Mouse (Mus musculus) lung, postnatal 0 days (tissue): ENCODE results near the gene Nod1. TPM values are rescaled to one million over a fixed set of nuclear protein-coding genes. Genes with fewer than 3 reads are reported as not detected.
A peak's percentile ranks its signal among the peaks of the same experiment; 100 is the strongest.

Experiments
- ATAC-seq: fragments of 200-750 bp; cut with Nextera tagmentation; 2 replicates; pipeline ENCODE4 v1.8.0; 2017; ENCODE audit warnings: moderate library complexity
- DNase-seq: peaks from one replicate; pipeline ENCODE4 v3.0.0-alpha.2; 2016; ENCODE audit warnings: low spot score
- H3K27ac ChIP-seq: fragments of 300-500 bp; sonication (generic); 2 replicates; pipeline ENCODE4 v1.5.1; 2014; ENCODE audit warnings: antibody characterized with exemption, mild to moderate bottlenecking, low read length, mixed read lengths
- H3K27me3 ChIP-seq: fragments of 300-500 bp; sonication (generic); replicated peaks from 2 replicates; pipeline ENCODE4 v1.6.1; 2014; ENCODE audit warnings: low read length, mixed read lengths; ENCODE audit not compliant: insufficient read depth
- H3K36me3 ChIP-seq: fragments of 300-500 bp; sonication (generic); 2 replicates; pipeline ENCODE4 v1.6.1; 2014; ENCODE audit warnings: low read length, mixed read lengths; ENCODE audit not compliant: insufficient read depth
- H3K4me1 ChIP-seq: fragments of 300-500 bp; sonication (generic); 2 replicates; pipeline ENCODE4 v1.6.1; 2014; ENCODE audit warnings: antibody characterized with exemption, low read depth, low read length, mixed read lengths; ENCODE audit not compliant: insufficient read depth
- H3K4me2 ChIP-seq: fragments of 300-500 bp; sonication (generic); replicated peaks from 2 replicates; pipeline ENCODE4 v1.6.1; 2014; ENCODE audit warnings: low read depth, mild to moderate bottlenecking, low read length, moderate library complexity, mixed read lengths
- H3K4me3 ChIP-seq: fragments of 300-500 bp; sonication (generic); 2 replicates; pipeline ENCODE4 v1.5.1; 2014; ENCODE audit warnings: low read depth, low read length
- H3K9ac ChIP-seq: fragments of 300-500 bp; sonication (generic); replicated peaks from 2 replicates; pipeline ENCODE4 v1.6.1; 2014; ENCODE audit warnings: low read depth, mild to moderate bottlenecking
- H3K9me3 ChIP-seq: fragments of 300-500 bp; sonication (generic); 2 replicates; pipeline ENCODE4 v1.6.1; 2016; ENCODE audit warnings: low read length, mixed read lengths
- CTCF ChIP-seq: IDR thresholded peaks from 2 replicates; pipeline ENCODE4 v1.5.1; 2016; ENCODE audit warnings: antibody characterized with exemption, mild to moderate bottlenecking
- EP300 ChIP-seq: IDR thresholded peaks from 2 replicates; pipeline ENCODE4 v1.6.1; 2016; ENCODE audit warnings: antibody characterized with exemption, mild to moderate bottlenecking, control low read depth
- WGBS: fragments of 180-500 bp; shearing (Covaris S2); extraction: QIAGEN DNeasy Blood & Tissue Kit; methylation state at CpG from one replicate; pipeline ENCODE4 v1.1.7; 2014; 5-methylcytosine and 5-hydroxymethylcytosine counted together
- polyA plus RNA-seq: library from polyadenylated mRNA; unstranded; fragments of >200 nt; fragmentation: Nextera tagmentation; extraction: Ambion mirVana; gene quantifications from 2 replicates; pipeline ENCODE4 v1.2.1, GENCODE M21; 2015

Nod1 gene
- polyA plus RNA-seq, 1 experiment from 2014 or later: 12.7 TPM

DNA sequence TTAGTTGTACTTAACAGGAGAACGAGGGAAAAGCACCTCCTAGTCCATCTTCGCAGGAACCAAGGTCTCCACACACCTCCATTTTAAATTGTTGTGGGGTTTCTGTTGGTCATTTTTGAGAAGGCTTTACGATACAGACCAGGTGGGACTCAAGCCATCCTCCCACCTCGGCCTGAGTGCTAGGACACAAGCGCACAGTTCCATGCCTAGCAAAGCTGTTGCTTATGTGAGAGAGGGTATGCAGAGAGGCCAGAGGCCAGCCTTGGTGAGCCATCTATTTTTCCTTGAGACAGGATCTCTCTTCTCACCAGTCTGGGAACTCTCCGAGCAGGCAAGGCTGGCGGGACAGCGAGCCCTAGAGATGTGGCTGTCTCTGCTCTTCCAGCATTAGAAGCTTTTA is 11.7 kb upstream of the Nod1 start:
- Histone ChIP-seq H3K36me3 (no peaks in the 10 kb centered on the region), H3K4me2 (no peak overlapping the region), H3K4me1 (no peaks in the 10 kb centered on the region), H3K9me3 (no peaks in the 10 kb centered on the region), H3K4me3 (no peak overlapping the region), H3K9ac (no peak overlapping the region), H3K27me3 (no peaks in the 10 kb centered on the region), H3K27ac (no peak overlapping the region)
- ATAC-seq: no peak
- TF ChIP-seq EP300 (no peak), CTCF (no peak)
- no peak for DNase-seq
- WGBS: 92% methylated on average over 8 of the region's 8 CpGs

DNA sequence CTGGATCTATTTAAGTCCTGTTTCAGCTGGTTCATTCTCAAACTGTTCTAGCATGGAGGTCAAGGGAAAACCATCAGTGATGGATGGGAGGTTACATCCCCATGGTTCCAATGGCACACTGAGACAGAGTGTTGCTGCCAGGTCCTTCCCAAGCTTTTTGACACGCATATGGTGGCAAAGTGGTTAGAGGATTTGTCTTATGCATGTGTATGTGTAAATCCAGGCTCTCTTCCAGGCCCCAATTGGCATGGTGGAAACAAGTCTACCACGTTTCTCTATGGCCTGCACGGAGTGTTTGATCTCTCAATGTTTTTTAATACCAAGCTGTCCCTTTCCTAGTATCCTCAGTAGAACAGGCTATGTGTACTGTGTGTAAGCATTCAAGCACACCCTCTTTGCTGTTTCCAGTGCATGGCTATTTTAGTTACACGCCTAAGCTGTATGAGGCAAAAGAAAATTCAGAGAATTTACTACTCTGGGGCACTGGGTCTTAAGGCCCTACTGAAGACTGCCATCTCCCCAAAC is 11.2 kb upstream of the Nod1 start:
- Histone ChIP-seq H3K4me1 (no peaks in the 10 kb centered on the region), H3K9me3 (no peaks in the 10 kb centered on the region), H3K9ac (no peak overlapping the region), H3K27ac (no peak overlapping the region), H3K27me3 (no peaks in the 10 kb centered on the region), H3K36me3 (no peaks in the 10 kb centered on the region), H3K4me2 (no peak overlapping the region), H3K4me3 (no peak overlapping the region)
- TF ChIP-seq CTCF: no peak
- TF ChIP-seq EP300: no peak
- DNase-seq (no peak), ATAC-seq (no peak)
- 89% methylated on average over 4 of the region's 4 CpGs for WGBS

DNA sequence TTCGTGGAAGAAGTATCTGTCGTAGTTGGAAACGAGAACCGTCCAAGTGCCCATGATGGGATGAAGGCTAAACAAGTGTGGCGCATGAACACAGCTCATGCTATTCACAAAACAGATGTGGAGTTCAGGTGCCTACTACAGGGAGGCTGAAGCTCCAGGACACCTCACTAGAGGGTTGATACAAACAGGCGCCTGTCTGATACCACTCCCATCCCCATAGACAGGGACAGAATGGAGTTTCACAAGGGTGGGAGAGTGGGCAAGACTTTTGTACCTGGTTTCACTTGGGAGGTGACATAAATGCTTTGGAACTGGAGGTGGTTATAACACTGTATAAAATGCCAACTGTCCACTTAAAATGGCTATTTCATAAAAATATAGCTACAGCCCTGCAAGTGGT is 7.0 kb upstream of the Nod1 start:
- no peak overlapping the region for H3K4me2 ChIP-seq
- ATAC-seq (no peak), DNase-seq (no peak)
- 97% methylated on average over 6 of the region's 6 CpGs for WGBS
- H3K27ac ChIP-seq: no peak overlapping the region
- H3K9ac ChIP-seq: no peak overlapping the region
- H3K27me3 ChIP-seq: no peaks in the 10 kb centered on the region
- no peak overlapping the region for H3K4me3 ChIP-seq
- H3K36me3 ChIP-seq: no peaks in the 10 kb centered on the region
- TF ChIP-seq CTCF (no peak), EP300 (no peak)
- H3K4me1 ChIP-seq: no peaks in the 10 kb centered on the region
- H3K9me3 ChIP-seq: no peaks in the 10 kb centered on the region

DNA sequence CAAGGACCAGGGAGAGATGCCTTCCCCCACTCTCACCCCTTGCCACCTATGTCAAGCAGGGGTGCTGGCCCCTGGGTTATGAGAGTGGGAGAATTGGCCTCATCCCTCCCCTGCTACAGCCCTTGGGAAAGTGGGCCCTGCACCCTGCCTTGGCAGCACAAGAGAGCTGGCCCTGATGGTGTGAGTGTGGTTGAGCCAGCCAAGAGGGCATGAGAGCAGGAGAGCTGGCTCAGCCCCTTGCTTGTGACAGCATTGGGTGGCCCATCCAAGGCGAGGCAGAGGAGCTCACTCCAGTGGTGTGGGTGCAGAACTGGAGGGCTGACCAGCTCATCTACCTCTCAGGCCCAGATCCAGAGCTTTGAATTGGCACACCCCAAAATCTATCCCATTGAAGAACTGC is 3.2 kb upstream of the Nod1 start:
- no peaks in the 10 kb centered on the region for H3K9me3 ChIP-seq
- DNase-seq: no peak
- H3K9ac ChIP-seq: no peak overlapping the region
- no peaks in the 10 kb centered on the region for H3K36me3 ChIP-seq
- no peak overlapping the region for H3K27ac ChIP-seq
- ATAC-seq: no peak
- no peaks in the 10 kb centered on the region for H3K27me3 ChIP-seq
- 63% methylated on average over 1 of the region's 1 CpGs for WGBS
- H3K4me1 ChIP-seq: no peaks in the 10 kb centered on the region; the same call in 1 of the 2 replicates
- no peak overlapping the region for H3K4me2 ChIP-seq
- no peak for TF ChIP-seq CTCF
- no peak for TF ChIP-seq EP300
- H3K4me3 ChIP-seq: no peak overlapping the region

DNA sequence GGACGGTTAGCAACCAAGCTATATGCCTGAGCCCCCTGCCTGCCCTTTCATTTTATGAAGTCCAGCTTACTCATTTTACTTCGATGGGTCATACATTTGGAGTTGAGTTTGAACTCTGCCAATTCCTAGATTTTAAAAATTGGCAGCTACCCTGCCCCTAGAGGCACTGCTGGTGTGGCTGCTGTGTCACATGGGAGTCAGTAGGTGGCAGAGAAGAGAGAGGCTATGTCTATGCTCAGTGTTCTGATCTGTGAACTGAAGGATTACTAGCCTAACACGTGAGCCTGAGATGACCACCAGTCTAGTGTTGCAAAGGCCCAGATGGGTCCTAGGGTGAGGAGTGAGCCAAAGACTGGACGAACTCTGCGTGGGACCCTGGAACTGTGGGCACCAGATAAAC is 2.1 kb upstream of the Nod1 start:
- Histone ChIP-seq H3K36me3 (no peaks in the 10 kb centered on the region), H3K4me2 (no peak overlapping the region), H3K4me1 (peaks cover 8% of the 10 kb centered on the region; the same call in 1 of the 2 replicates), H3K4me3 (no peak overlapping the region), H3K27me3 (no peaks in the 10 kb centered on the region), H3K9ac (no peak overlapping the region), H3K27ac (no peak overlapping the region), H3K9me3 (no peaks in the 10 kb centered on the region)
- ATAC-seq (no peak), DNase-seq (peak; percentile 54)
- TF ChIP-seq CTCF (peak; percentile 78), EP300 (no peak)
- WGBS: 63% methylated on average over 5 of the region's 5 CpGs

DNA sequence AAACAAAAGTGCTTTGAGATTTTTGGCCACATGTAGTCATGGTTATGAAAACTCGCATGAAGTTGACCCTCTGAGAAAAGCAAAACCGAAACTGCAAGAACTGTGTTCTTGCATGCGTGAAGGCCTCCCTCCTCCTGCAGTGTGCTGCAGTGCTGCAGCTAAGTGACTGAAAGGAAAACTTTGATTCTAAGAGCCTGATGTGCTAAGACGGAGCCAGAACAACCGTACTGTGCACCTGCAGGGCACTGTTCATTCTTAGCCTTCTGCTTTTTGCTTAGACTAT is 458 bp upstream of the Nod1 start:
- ATAC-seq (peak; percentile 61), DNase-seq (peak; percentile 78)
- peak overlapping the region; percentile 78 for H3K9ac ChIP-seq
- peak overlapping the region; percentile 75 for H3K4me2 ChIP-seq
- H3K4me1 ChIP-seq: peaks cover 8% of the 10 kb centered on the region; the same call in 1 of the 2 replicates
- no peaks in the 10 kb centered on the region for H3K9me3 ChIP-seq
- peak overlapping the region; percentile 92 for H3K27ac ChIP-seq
- WGBS: 6% methylated on average over 5 of the region's 5 CpGs
- H3K4me3 ChIP-seq: peak overlapping the region; percentile 64
- H3K36me3 ChIP-seq: no peaks in the 10 kb centered on the region
- TF ChIP-seq CTCF: peak; percentile 35
- no peak; the same call in 1 of the 2 replicates for TF ChIP-seq EP300
- no peaks in the 10 kb centered on the region for H3K27me3 ChIP-seq

DNA sequence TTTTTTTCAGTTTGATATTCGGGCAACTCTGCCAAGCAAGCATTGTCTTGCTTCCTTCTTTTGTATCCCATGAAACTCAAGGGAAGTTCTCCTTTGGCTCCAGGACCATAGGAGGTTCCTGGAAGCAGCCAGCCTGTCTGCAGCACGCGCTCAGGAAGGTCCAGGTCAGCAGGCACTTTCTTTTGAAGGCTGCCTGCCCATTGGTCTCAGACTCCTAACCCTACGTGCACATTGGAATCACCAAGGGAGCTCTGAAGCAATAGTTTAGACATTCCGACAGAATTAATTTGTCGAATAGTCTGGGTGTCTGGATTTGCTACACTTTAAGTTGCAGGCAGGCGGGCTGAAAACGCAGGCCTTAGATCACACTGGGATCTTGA is 691 bp downstream of the Nod1 start:
- peak overlapping the region; percentile 75 for H3K4me2 ChIP-seq
- WGBS: 11% methylated on average over 8 of the region's 8 CpGs
- H3K4me1 ChIP-seq: peaks cover 8% of the 10 kb centered on the region; the same call in 1 of the 2 replicates
- H3K9ac ChIP-seq: peak overlapping the region; percentile 78
- peak; percentile 72 for DNase-seq
- no peaks in the 10 kb centered on the region for H3K36me3 ChIP-seq
- H3K9me3 ChIP-seq: no peaks in the 10 kb centered on the region
- peak overlapping the region; percentile 64 for H3K4me3 ChIP-seq
- ATAC-seq: peak; percentile 14
- TF ChIP-seq CTCF: no peak
- no peak for TF ChIP-seq EP300
- peak overlapping the region; percentile 92 for H3K27ac ChIP-seq
- H3K27me3 ChIP-seq: no peaks in the 10 kb centered on the region
